Mouse (Mus musculus) embryonic facial prominence, embryonic 15.5 days (tissue): ENCODE data around the gene Glp2r. TPM values are rescaled to one million over a fixed set of nuclear protein-coding genes. Genes with fewer than 3 reads are reported as not detected.

Experiments used
- ATAC-seq: fragments of 200-750 bp; cut with Nextera tagmentation; 2 replicates; pipeline ENCODE4 v1.8.0; 2017; ENCODE audit warnings: low read depth, moderate TSS enrichment; ENCODE audit not compliant: insufficient number of reproducible peaks, low FRiP score, low TSS enrichment
- H3K27ac ChIP-seq: fragments of 300-500 bp; sonication (generic); replicated peaks from 2 replicates; pipeline ENCODE4 v1.5.1; 2015; ENCODE audit warnings: mild to moderate bottlenecking, inconsistent platforms
- H3K27me3 ChIP-seq: fragments of 300-500 bp; sonication (generic); 2 replicates; pipeline ENCODE4 v1.6.1; 2015; ENCODE audit warnings: inconsistent platforms
- H3K36me3 ChIP-seq: fragments of 300-500 bp; sonication (generic); 2 replicates; pipeline ENCODE4 v1.6.1; 2015; ENCODE audit warnings: mild to moderate bottlenecking, inconsistent platforms
- H3K4me1 ChIP-seq: fragments of 300-500 bp; sonication (generic); 2 replicates; pipeline ENCODE4 v1.6.1; 2015; ENCODE audit warnings: inconsistent platforms
- H3K4me2 ChIP-seq: fragments of 300-500 bp; sonication (generic); replicated peaks from 2 replicates; pipeline ENCODE4 v1.6.1; 2015; ENCODE audit warnings: mild to moderate bottlenecking, inconsistent platforms
- H3K4me3 ChIP-seq: fragments of 300-500 bp; sonication (generic); replicated peaks from 2 replicates; pipeline ENCODE4 v1.5.1; 2015; ENCODE audit warnings: mild to moderate bottlenecking, inconsistent platforms
- H3K9ac ChIP-seq: fragments of 300-500 bp; sonication (generic); 2 replicates; pipeline ENCODE4 v1.6.1; 2015; ENCODE audit warnings: inconsistent platforms
- H3K9me3 ChIP-seq: fragments of 300-500 bp; sonication (generic); replicated peaks from 2 replicates; pipeline ENCODE4 v1.6.1; 2016; ENCODE audit warnings: inconsistent platforms
- WGBS: fragments of 180-500 bp; shearing (Covaris S2); methylation state at CpG from one replicate; pipeline ENCODE4 v1.1.7; 2015; 5-methylcytosine and 5-hydroxymethylcytosine counted together
- polyA plus RNA-seq: library from polyadenylated mRNA; unstranded; fragments of >200 nt; fragmentation: Nextera tagmentation; extraction: Ambion mirVana; gene quantifications from 2 replicates; pipeline ENCODE4 v1.2.1, GENCODE M21; 2015

The Glp2r gene
- polyA plus RNA-seq, 1 experiment from 2014 or later = 0.11 TPM

DNA sequence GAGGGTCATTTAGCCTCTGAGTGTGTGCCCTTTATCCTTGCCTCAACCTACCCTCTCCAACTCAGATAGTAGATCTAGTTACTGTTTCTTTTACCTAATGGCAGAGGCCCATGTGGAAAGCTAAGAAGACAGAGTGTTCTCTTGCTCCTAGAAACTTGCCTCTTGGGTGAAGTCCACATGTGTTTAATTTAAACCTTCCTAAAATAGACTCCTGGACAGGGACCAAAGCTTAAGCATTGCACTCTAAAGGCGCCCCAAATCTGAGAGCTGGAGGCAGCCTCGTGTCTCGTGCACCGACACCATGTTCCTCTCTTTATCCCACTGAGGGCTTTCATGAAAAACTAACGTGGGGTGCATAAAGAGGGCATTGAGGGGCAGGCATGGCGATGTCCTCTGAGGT is 43.9 kb downstream of the Glp2r start:
- WGBS = 55% methylated on average over 6 of the region's 6 CpGs
- ATAC-seq = no peak

DNA sequence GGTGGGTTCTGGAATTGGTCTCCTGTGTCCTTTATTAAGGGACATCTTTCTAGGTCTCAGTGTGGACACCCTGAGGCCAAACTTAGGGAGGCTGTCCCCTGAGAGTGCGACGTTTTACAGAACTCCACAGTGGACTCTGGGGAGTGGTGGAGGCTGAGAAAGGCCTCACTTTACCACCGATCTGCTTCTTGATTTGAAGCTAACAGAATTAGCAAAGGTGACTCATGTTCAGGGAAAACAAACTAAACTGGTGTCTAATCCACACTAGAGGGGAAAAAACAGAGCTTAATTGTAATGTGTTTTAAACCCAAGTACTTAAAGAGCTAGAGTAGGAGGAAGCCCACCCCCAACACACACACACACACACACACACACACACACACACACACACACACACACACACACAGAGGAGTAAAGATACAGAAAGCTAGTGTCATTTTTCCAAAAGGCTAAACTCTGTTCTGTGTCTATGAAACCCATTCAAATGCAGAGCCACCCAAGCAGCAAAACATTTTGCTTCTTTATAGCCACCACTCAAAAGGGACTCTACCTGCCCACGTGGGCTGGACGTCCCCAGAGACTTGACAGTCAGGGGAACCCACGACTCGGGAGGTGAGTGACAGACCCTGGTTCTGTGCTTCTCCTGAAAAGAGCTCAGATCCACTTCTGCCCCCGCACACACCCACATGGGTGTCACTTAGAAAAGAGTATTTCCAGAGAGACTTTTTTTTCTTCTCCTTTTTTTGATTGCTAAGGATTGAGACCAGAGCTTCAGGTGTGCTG is 47.5 kb downstream of the Glp2r start:
- ATAC-seq = no peak
- H3K4me1 ChIP-seq = peaks cover 8% of the 10 kb centered on the region
- no peaks in the 10 kb centered on the region for H3K36me3 ChIP-seq
- H3K4me2 ChIP-seq = no peak overlapping the region
- H3K9me3 ChIP-seq = no peaks in the 10 kb centered on the region
- no peak overlapping the region for H3K27ac ChIP-seq
- no peak overlapping the region for H3K9ac ChIP-seq
- 64% methylated on average over 8 of the region's 8 CpGs for WGBS
- H3K4me3 ChIP-seq = no peak overlapping the region
- H3K27me3 ChIP-seq = no peaks in the 10 kb centered on the region

More for the DNA sequence above, 43.9 kb downstream of the Glp2r start:
- H3K4me3 ChIP-seq = no peak overlapping the region
- H3K27ac ChIP-seq = peak overlapping the region; percentile 11; the same call in 1 of the 2 replicates
- H3K27me3 ChIP-seq = no peaks in the 10 kb centered on the region
- H3K4me2 ChIP-seq = no peak overlapping the region
- H3K4me1 ChIP-seq = peaks cover 8% of the 10 kb centered on the region
- no peaks in the 10 kb centered on the region for H3K9me3 ChIP-seq
- no peak overlapping the region for H3K9ac ChIP-seq
- H3K36me3 ChIP-seq = no peaks in the 10 kb centered on the region

DNA sequence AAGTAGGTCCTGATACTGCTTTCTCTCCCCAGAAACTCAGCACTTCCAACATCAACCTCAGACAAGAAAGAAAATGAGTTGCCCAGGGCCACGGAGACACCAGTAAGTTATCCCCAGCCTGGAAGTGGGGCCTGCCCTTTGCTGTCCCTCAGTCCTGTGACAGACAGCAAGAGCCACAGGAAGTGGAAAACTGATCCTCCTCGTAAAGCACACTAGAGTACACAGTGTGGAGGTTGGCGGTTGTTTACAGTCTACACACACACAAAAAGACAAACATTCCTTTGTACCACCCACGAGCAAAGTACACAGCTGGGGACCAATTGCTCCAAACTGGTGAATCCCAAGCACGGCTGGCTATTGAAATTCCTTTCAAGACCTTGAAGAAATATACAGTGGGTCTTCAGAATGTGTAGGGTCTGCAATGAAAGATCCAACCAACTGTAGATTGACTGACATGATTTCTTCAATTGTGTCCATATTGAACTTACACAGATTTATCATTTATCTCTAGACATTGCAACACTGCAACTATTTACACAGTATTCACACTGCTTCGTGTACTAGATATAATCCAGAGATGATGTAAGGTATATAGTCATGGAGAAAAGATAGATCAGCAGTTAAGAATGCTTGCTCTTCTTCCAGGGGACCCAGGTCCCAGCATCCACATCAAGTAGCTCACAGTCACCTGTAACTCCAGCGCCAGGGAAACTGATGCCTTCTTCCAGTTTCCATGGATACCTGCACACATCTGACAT is 48.4 kb downstream of the Glp2r start:
- no peak overlapping the region for H3K27ac ChIP-seq
- H3K4me2 ChIP-seq = no peak overlapping the region
- H3K4me3 ChIP-seq = no peak overlapping the region
- whole genome bisulfite sequencing = 35% methylated on average over 7 of the region's 7 CpGs
- H3K27me3 ChIP-seq = no peaks in the 10 kb centered on the region
- H3K36me3 ChIP-seq = no peaks in the 10 kb centered on the region
- H3K9me3 ChIP-seq = no peaks in the 10 kb centered on the region
- ATAC-seq = no peak
- H3K4me1 ChIP-seq = peaks cover 8% of the 10 kb centered on the region
- H3K9ac ChIP-seq = no peak overlapping the region

DNA sequence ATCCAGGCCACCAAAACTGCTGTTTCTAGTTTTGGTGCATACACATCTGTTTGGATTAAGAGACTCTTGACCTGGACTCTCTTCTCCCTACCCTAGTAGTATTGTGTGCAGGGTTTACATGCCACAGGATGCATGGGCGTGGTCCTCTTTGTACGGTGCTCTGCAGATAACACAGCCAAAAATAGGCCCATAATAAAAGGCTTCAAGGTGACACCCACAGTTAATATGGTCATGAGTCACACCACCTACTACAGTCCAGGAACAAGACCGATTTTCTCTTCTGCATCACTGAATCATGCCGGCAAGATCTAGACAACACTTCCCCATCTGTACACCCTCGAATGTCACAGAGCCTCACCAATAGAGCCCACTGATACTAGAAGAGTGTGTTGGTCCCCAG is 49.5 kb downstream of the Glp2r start:
- Histone ChIP-seq H3K4me3 (no peak overlapping the region), H3K9ac (no peak overlapping the region), H3K36me3 (no peaks in the 10 kb centered on the region), H3K27me3 (no peaks in the 10 kb centered on the region), H3K4me2 (no peak overlapping the region), H3K9me3 (no peaks in the 10 kb centered on the region), H3K4me1 (no peaks in the 10 kb centered on the region), H3K27ac (no peak overlapping the region)
- ATAC-seq = no peak
- WGBS = 89% methylated on average over 5 of the region's 5 CpGs

DNA sequence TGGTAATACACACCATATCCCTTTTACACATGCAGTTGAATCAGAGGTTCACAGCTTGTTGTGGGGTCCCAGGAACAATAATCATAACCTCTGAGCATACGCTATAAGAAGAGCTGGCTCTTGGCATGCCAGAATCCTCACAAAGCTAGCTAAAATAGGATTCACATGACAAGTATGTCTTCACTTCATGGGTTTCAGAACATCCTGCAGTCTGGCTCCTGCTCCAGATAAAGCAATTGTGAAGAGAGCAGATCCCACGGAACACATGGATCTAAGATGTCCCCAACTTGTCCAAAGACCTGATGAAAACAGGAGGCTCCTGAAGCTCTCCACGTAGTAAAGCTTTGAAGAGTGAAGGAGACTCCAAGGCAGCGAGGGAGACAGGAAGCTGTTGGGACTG is 55.6 kb downstream of the Glp2r start:
- no peak overlapping the region for H3K4me2 ChIP-seq
- no peak overlapping the region for H3K27ac ChIP-seq
- no peaks in the 10 kb centered on the region for H3K27me3 ChIP-seq
- no peak for ATAC-seq
- H3K36me3 ChIP-seq = no peaks in the 10 kb centered on the region
- no peak overlapping the region for H3K9ac ChIP-seq
- WGBS = 81% methylated on average over 4 of the region's 4 CpGs
- H3K4me3 ChIP-seq = no peak overlapping the region
- H3K9me3 ChIP-seq = no peaks in the 10 kb centered on the region
- H3K4me1 ChIP-seq = no peaks in the 10 kb centered on the region

DNA sequence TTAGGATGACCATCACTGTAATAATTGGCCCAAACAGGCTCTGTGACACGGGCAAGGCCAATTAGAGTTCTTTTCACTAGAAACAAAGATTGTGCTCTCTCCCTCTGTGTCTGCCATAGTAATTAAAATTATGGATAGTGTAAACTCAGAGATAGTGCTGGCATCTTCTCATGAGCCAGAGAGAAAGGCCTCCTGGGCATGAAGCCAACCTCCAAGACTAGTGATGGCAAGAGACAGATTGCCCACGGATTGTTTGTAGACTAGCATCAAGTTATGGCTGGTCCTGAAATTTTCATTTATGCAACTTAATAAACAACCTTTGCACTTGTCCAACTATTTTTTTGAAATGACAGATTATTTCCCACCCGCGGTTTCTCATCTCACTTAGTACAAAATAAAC is 58.0 kb downstream of the Glp2r start:
- Histone ChIP-seq H3K4me2 (no peak overlapping the region), H3K9ac (no peak overlapping the region), H3K4me3 (no peak overlapping the region), H3K9me3 (no peaks in the 10 kb centered on the region), H3K36me3 (no peaks in the 10 kb centered on the region), H3K27me3 (no peaks in the 10 kb centered on the region), H3K27ac (no peak overlapping the region), H3K4me1 (no peaks in the 10 kb centered on the region)
- WGBS = 80% methylated on average over 4 of the region's 4 CpGs
- no peak for ATAC-seq

DNA sequence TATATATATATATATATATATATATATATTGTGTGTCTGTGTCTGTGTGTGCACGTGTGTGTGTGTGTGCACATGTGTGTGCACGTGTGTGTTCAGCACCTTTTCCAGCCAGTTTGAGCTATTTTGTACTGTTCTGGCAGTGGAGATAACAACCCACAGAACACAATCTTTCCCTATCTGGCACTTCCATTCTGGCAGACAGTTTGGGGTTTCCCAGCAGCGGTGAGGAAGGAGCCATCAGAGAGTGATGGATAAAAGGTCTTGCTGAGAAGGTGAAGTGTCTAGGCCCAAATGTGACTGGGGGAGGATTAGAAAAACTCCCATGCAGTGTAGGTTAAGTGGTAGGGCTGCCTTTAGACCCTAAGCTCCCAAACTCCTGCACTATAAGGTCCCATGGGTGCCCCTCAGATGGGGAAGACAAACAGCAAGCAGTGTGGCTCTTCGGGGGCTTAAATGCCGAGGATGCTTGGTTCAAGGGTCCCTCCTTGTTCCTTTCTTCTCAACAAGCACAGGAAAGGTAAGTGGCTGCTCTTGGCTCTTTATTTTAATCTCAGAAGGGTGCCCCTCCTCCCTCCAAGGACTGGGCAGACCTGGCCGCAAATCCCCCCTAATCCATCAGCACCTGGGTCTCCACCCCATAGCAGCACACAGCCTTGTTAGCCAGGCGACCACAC is 76.1 kb downstream of the Glp2r start, which contains the start of gene Rcvrn:
Gene Rcvrn, plus strand, starts transcription at position 624 of the 674 bp plus-strand sequence.
- H3K27ac ChIP-seq = no peak within 1 kb of the TSS
- H3K4me1 ChIP-seq = no peaks in the 10 kb centered on the region
- H3K36me3 ChIP-seq = no peaks in the 10 kb centered on the region
- no peaks in the 10 kb centered on the region for H3K27me3 ChIP-seq
- no peak for ATAC-seq
- WGBS = 78% methylated on average over 7 of the region's 7 CpGs
- no peaks in the 10 kb centered on the region for H3K9me3 ChIP-seq
- H3K4me2 ChIP-seq = no peak within 1 kb of the TSS
- no peak within 1 kb of the TSS for H3K9ac ChIP-seq
- H3K4me3 ChIP-seq = no peak within 1 kb of the TSS

DNA sequence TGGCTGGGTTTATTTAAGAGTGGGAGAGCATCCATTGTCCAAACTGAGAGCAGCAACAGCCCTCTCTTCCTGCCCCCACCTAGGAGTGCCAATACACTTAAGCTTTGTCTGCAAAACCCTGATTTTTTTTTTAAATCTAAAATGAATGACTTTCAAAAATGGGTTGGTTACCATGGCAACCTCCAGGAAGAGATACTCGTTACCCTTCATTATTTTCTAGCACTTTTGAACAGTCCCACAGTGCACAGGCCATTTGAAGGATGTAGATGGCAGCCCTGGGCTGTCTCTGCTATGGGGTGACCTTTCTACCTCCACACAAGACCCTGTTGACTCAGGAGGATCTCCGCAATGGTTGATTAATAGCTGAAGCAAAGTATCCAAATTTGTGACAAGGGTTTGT is 84.8 kb downstream of the Glp2r start:
- ATAC-seq = no peak
- Histone ChIP-seq H3K4me3 (no peak overlapping the region), H3K27ac (no peak overlapping the region), H3K4me1 (no peaks in the 10 kb centered on the region), H3K9ac (no peak overlapping the region), H3K9me3 (no peaks in the 10 kb centered on the region), H3K4me2 (no peak overlapping the region), H3K27me3 (no peaks in the 10 kb centered on the region), H3K36me3 (no peaks in the 10 kb centered on the region)
- 77% methylated on average over 2 of the region's 2 CpGs for WGBS

DNA sequence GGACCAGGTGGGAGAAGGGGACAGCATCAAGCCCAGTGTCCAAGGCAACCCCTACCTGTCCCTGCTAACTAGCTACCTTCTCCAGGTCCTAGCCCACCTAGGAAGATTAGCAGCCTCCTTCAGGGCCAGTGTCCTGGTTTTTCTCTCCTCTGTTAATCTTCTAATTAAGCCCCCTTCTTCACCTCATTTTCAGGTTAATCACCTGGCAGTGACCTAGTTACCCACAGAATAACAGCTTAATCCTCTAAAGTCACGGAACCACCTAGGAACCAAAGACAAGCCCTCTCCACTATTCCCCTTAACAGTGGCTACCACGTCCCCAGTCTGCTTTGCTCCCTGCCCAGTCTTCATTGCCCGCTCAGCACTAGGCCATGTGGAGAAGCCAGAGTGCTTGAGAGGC is 89.1 kb downstream of the Glp2r start:
- Histone ChIP-seq H3K4me3 (no peak overlapping the region), H3K36me3 (0 out of 2 replicates have a peak, but pooled peaks cover 2% of the 10 kb centered on the region), H3K27me3 (no peaks in the 10 kb centered on the region), H3K4me1 (no peaks in the 10 kb centered on the region), H3K4me2 (no peak overlapping the region), H3K9ac (no peak overlapping the region), H3K27ac (no peak overlapping the region), H3K9me3 (no peaks in the 10 kb centered on the region)
- no peak for ATAC-seq
- 81% methylated on average over 3 of the region's 3 CpGs for WGBS

DNA sequence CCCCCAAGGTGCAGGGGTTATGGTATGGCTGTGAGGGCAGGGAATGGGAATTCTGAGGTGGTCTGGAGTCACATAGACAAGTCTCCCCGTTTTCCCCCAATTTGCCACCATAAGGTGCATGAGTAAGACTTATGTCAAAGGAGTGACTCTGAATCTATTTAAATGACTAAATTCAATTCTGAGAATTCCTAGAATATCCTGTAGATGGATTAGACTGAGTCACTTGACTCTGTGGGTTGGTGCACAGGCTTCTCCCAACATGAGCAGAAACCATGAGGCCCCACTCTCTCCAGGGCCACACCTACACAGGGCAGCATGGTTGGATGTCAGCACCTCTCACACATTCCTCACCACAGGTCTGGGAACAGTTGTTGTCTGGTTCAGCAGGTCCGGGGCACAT is 91.0 kb downstream of the Glp2r start:
- no peaks in the 10 kb centered on the region for H3K9me3 ChIP-seq
- H3K9ac ChIP-seq = no peak overlapping the region
- ATAC-seq = no peak
- H3K4me3 ChIP-seq = no peak overlapping the region
- no peaks in the 10 kb centered on the region for H3K4me1 ChIP-seq
- H3K4me2 ChIP-seq = no peak overlapping the region
- H3K27ac ChIP-seq = no peak overlapping the region
- 82% methylated on average over 2 of the region's 2 CpGs for WGBS
- H3K27me3 ChIP-seq = no peaks in the 10 kb centered on the region
- 0 out of 2 replicates have a peak, but pooled peaks cover 2% of the 10 kb centered on the region for H3K36me3 ChIP-seq

DNA sequence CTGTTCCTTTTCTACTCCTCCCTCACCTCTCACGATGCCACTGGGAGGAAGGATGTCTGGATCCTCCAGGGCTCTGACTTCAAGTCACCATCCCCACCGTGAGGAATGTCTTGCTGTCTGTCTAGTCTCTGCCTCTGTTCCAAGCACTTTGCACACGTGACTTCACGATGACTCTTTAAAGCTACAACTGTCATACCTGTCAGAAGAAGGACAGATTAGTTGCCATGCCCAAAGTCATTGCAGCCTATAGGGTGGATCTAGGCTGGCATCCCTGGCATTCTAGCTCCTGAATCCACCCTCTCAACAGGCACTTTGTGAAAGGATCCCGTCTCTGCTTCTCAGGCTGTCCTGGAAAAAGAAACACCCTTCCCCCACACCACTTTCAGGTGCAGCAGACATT is 91.7 kb downstream of the Glp2r start:
- Histone ChIP-seq H3K36me3 (0 out of 2 replicates have a peak, but pooled peaks cover 2% of the 10 kb centered on the region), H3K27me3 (no peaks in the 10 kb centered on the region), H3K27ac (no peak overlapping the region), H3K4me3 (no peak overlapping the region), H3K4me2 (no peak overlapping the region), H3K9ac (no peak overlapping the region), H3K4me1 (no peaks in the 10 kb centered on the region), H3K9me3 (no peaks in the 10 kb centered on the region)
- 58% methylated on average over 5 of the region's 5 CpGs for WGBS
- ATAC-seq = no peak
